Mouse (Mus musculus) stomach, postnatal 0 days (tissue): ENCODE results near the gene Olfr545. TPM values are rescaled to one million over a fixed set of nuclear protein-coding genes. Genes with fewer than 3 reads are reported as not detected.

Experiments
- ATAC-seq: fragments of 200-750 bp; cut with Nextera tagmentation; 2 replicates; pipeline ENCODE4 v1.8.0; 2017; ENCODE audit not compliant: low FRiP score, low TSS enrichment
- DNase-seq: peaks from one replicate; pipeline ENCODE4 v3.0.0-alpha.2; 2016; ENCODE audit warnings: low spot score
- H3K27ac ChIP-seq: fragments of 300-500 bp; sonication (generic); replicated peaks from 2 replicates; pipeline ENCODE4 v1.5.1; 2014; ENCODE audit warnings: mild to moderate bottlenecking, control low read depth
- H3K27me3 ChIP-seq: fragments of 300-500 bp; sonication (generic); 2 replicates; pipeline ENCODE4 v1.6.1; 2014; ENCODE audit warnings: low read length; ENCODE audit not compliant: control insufficient read depth, insufficient read depth
- H3K36me3 ChIP-seq: fragments of 300-500 bp; sonication (generic); 2 replicates; pipeline ENCODE4 v1.6.1; 2014; ENCODE audit warnings: low read length, mixed read lengths; ENCODE audit not compliant: control insufficient read depth, insufficient read depth
- H3K4me1 ChIP-seq: fragments of 300-500 bp; sonication (generic); replicated peaks from 2 replicates; pipeline ENCODE4 v1.6.1; 2014; ENCODE audit warnings: antibody characterized with exemption; ENCODE audit not compliant: control insufficient read depth, insufficient read depth
- H3K4me2 ChIP-seq: fragments of 300-500 bp; sonication (generic); replicated peaks from 2 replicates; pipeline ENCODE4 v1.6.1; 2014; ENCODE audit warnings: low read depth, mild to moderate bottlenecking, control low read depth, moderate library complexity
- H3K4me3 ChIP-seq: fragments of 300-500 bp; sonication (generic); 2 replicates; pipeline ENCODE4 v1.5.1; 2014; ENCODE audit warnings: low read depth, low read length, control low read depth
- H3K9ac ChIP-seq: fragments of 300-500 bp; sonication (generic); 2 replicates; pipeline ENCODE4 v1.6.1; 2014; ENCODE audit warnings: mild to moderate bottlenecking, low read length, control low read depth, mixed read lengths
- H3K9me3 ChIP-seq: fragments of 300-500 bp; sonication (generic); 2 replicates; pipeline ENCODE4 v1.6.1; 2016; ENCODE audit warnings: low read length; ENCODE audit not compliant: control insufficient read depth
- CTCF ChIP-seq: IDR thresholded peaks from 2 replicates; pipeline ENCODE4 v1.5.1; 2016; ENCODE audit warnings: antibody characterized with exemption, low read depth, mild to moderate bottlenecking, moderate library complexity
- EP300 ChIP-seq: optimal IDR thresholded peaks from 2 replicates; pipeline ENCODE3; 2016; ENCODE audit warnings: antibody characterized with exemption
- WGBS: fragments of 180-500 bp; shearing (Covaris S2); extraction: QIAGEN DNeasy Blood & Tissue Kit; methylation state at CpG from one replicate; pipeline ENCODE4 v1.1.7; 2014; 5-methylcytosine and 5-hydroxymethylcytosine counted together
- polyA plus RNA-seq: library from polyadenylated mRNA; unstranded; fragments of >200 nt; fragmentation: Nextera tagmentation; extraction: Ambion mirVana; gene quantifications from 2 replicates; pipeline ENCODE4 v1.2.1, GENCODE M21; 2015

The Olfr545 gene
- polyA plus RNA-seq, 1 experiment from 2014 or later: not detected

- Histone ChIP-seq H3K36me3 (peaks cover 12% of the 10 kb centered on the region; the same call in 1 of the 2 replicates), H3K27ac (no peak overlapping the region), H3K4me3 (no peak overlapping the region), H3K27me3 (no peaks in the 10 kb centered on the region), H3K4me1 (no peaks in the 10 kb centered on the region), H3K9ac (no peak overlapping the region), H3K4me2 (no peak overlapping the region), H3K9me3 (no peaks in the 10 kb centered on the region)
- 37% methylated on average over 2 of the region's 2 CpGs for WGBS
- no peak for DNase-seq
- ATAC-seq: no peak
- TF ChIP-seq EP300 (no peak), CTCF (no peak)
Observed at GRCm38 (mm10) chr7:102444301-102444700, 55.1 kb downstream of the Olfr545 start.

GRCm38 (mm10) chr7:102442432-102442831 is 56.9 kb downstream of the Olfr545 start:
- H3K27me3 ChIP-seq: no peaks in the 10 kb centered on the region

GRCm38 (mm10) chr7:102441657-102442391 is 57.5 kb downstream of the Olfr545 start, which contains the start of gene Rrm1:
TSS of gene Rrm1 (plus strand) at chr7:102441695.
- TF ChIP-seq EP300 (no peak), CTCF (peak; percentile 3; the same call in 1 of the 2 replicates)
- Histone ChIP-seq H3K4me3 (peak within 1 kb of the TSS; percentile 77), H3K36me3 (peaks cover 7% of the 10 kb centered on the region; the same call in 1 of the 2 replicates), H3K4me1 (no peaks in the 10 kb centered on the region), H3K27me3 (no peaks in the 10 kb centered on the region), H3K27ac (peak within 1 kb of the TSS; percentile 76), H3K9ac (peak within 1 kb of the TSS; percentile 86), H3K4me2 (peak within 1 kb of the TSS; percentile 75), H3K9me3 (no peaks in the 10 kb centered on the region)
- WGBS: under 1% methylated on average over 37 of the region's 56 CpGs
- peak; percentile 96 for DNase-seq
- peak; percentile 99 for ATAC-seq

More at GRCm38 (mm10) chr7:102442432-102442831, 56.9 kb downstream of the Olfr545 start:
- no peak for TF ChIP-seq CTCF
- no peak for TF ChIP-seq EP300
- no peak for DNase-seq
- H3K27ac ChIP-seq: no peak overlapping the region
- 0% methylated on average over 4 of the region's 4 CpGs for WGBS
- peak overlapping the region; percentile 86 for H3K9ac ChIP-seq
- H3K9me3 ChIP-seq: no peaks in the 10 kb centered on the region
- H3K4me1 ChIP-seq: no peaks in the 10 kb centered on the region
- no peak for ATAC-seq
- peaks cover 8% of the 10 kb centered on the region; the same call in 1 of the 2 replicates for H3K36me3 ChIP-seq
- H3K4me3 ChIP-seq: peak overlapping the region; percentile 77
- H3K4me2 ChIP-seq: peak overlapping the region; percentile 75

Other genes starting within 250 kb of the Olfr545 start
- gene Rhog, start 243.5 kb downstream of the Olfr545 start, polyA plus RNA-seq: 52.1 and 53.1 TPM in 2 replicates
- gene Stim1, start 231.8 kb downstream of the Olfr545 start, polyA plus RNA-seq: 26.4 and 29.5 TPM in 2 replicates
- gene Rrm1, start 57.9 kb downstream of the Olfr545 start, polyA plus RNA-seq: 31.2 and 35.7 TPM in 2 replicates
- not detected in 2 replicates for gene Olfr543, start 17.9 kb downstream of the Olfr545 start, polyA plus RNA-seq
- gene Olfr544, start 11.3 kb downstream of the Olfr545 start, polyA plus RNA-seq: 0.04 TPM in 1 of 2 replicates, not detected in the other
- not detected in 2 replicates for gene Olfr547, start 35.2 kb upstream of the Olfr545 start, polyA plus RNA-seq
- gene Olfr548-ps1, start 41.3 kb upstream of the Olfr545 start, polyA plus RNA-seq: not detected in 2 replicates
- gene Olfr549, start 50.3 kb upstream of the Olfr545 start, polyA plus RNA-seq: not detected in 2 replicates
- 0.63 and 0.68 TPM in 2 replicates for gene Trim21, start 65.9 kb upstream of the Olfr545 start, polyA plus RNA-seq
- not detected in 2 replicates for gene Olfr550, start 71.9 kb upstream of the Olfr545 start, polyA plus RNA-seq
- 0.01 TPM in 1 of 2 replicates, not detected in the other for gene Olfr551, start 92.3 kb upstream of the Olfr545 start, polyA plus RNA-seq
- not detected in 2 replicates for gene Olfr552, start 98.2 kb upstream of the Olfr545 start, polyA plus RNA-seq
- gene Olfr553, start 118.6 kb upstream of the Olfr545 start, polyA plus RNA-seq: not detected in 2 replicates
- gene Olfr554, start 138.9 kb upstream of the Olfr545 start, polyA plus RNA-seq: not detected in 2 replicates
- gene Olfr555, start 159.2 kb upstream of the Olfr545 start, polyA plus RNA-seq: not detected in 2 replicates
- not detected in 2 replicates for gene Olfr556, start 165.3 kb upstream of the Olfr545 start, polyA plus RNA-seq
- gene Trim68, start 187.8 kb upstream of the Olfr545 start, polyA plus RNA-seq: 9.6 and 9.7 TPM in 2 replicates
- not detected in 2 replicates for gene Olfr557, start 196.3 kb upstream of the Olfr545 start, polyA plus RNA-seq
- 0.27 and 0.40 TPM in 2 replicates for gene Olfr558, start 202.6 kb upstream of the Olfr545 start, polyA plus RNA-seq
- gene Olfr33, start 219.5 kb upstream of the Olfr545 start, polyA plus RNA-seq: not detected in 2 replicates
- gene Olfr559, start 227.9 kb upstream of the Olfr545 start, polyA plus RNA-seq: not detected in 2 replicates